Mouse (Mus musculus): Measurements from ENCODE around the gene Tbx5.

DNA sequence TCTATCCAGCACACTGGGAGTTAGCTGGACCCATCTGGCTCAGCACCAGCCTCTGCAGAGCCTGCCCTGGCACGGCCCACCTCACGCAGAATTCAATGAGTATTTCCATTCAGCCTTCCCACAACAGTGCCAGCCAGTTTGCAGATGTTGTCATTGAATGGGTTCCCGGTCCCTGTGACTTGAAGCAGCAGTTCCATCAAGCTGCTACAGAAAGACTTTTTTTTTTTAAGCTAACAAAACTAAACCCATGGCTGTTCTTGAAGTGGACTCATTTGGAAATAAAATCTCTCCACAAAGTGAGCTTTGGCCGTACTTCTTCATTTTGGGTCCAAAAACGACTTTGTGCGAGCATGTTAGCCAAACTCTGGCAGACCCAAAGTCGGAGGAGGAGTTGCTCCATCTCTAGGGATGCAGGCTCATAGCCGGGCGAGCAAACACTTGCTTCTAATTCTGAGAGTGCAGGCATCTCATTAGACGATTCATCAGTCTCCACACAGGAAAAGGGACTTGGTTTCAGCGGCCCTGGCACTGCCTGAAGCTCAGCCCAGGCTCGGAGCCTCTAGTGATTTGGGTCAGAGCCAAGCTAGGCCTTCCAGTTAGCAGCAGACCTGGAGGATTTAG is 84.2 kb downstream of the Tbx5 start:
- no peak for TF ChIP-seq CTCF (IDR thresholded peaks at IDR 0.05; ENCODE audit: low read depth)
- TF ChIP-seq EP300 (IDR thresholded peaks at IDR 0.05; ENCODE audit: low read depth): no peak
